Mouse (Mus musculus) left cerebral cortex, adult 8-10 months (tissue): ENCODE results near the gene Abcg8. TPM values are rescaled to one million over a fixed set of nuclear protein-coding genes. Genes with fewer than 3 reads are reported as not detected.

Experiments
- total RNA-seq, 4 experiments: library from RNA; stranded (reverse); gene quantifications; 2 replicates each; pipeline ENCODE4 v1.2.4; 2022

The Abcg8 gene
- total RNA-seq, 4 experiments from 2014 or later, result 0.13 TPM; not detected in 3

Other genes starting within 250 kb of the Abcg8 start
- 10 to 100 TPM; 15.0 to 17.3 (median 15.6) TPM for gene Thada, start 210.1 kb upstream of the Abcg8 start, total RNA-seq
- gene Plekhh2, start 164.4 kb upstream of the Abcg8 start, total RNA-seq, result 1 to 10 TPM; 5.0 to 6.0 (median 6.0) TPM
- gene Dync2li1, start 49.8 kb upstream of the Abcg8 start, total RNA-seq, result 10 to 100 TPM; 21.3 to 24.5 (median 22.5) TPM
- under 1 TPM in 1 of 4 experiments, not detected in 3; 0.30 TPM for gene Abcg5, start 6.7 kb downstream of the Abcg8 start, total RNA-seq
- gene Lrpprc, start 114.5 kb downstream of the Abcg8 start, total RNA-seq, result 10 to 100 TPM; 55.7 to 59.4 (median 57.9) TPM